Mouse (Mus musculus) induced T-regulatory cell, adult 2 months (primary cell): ENCODE results near the gene Wnt8b.
"Not testable (repeated sequence)": the region's sequence is repeated elsewhere in the genome, so short reads cannot be mapped to it uniquely, and the experiment has no call there.

Source experiments
- DNase-seq: peaks from one replicate; pipeline ENCODE4 v3.0.0-alpha.2; 2012; ENCODE audit warnings: low read depth

Wnt8b gene

DNA sequence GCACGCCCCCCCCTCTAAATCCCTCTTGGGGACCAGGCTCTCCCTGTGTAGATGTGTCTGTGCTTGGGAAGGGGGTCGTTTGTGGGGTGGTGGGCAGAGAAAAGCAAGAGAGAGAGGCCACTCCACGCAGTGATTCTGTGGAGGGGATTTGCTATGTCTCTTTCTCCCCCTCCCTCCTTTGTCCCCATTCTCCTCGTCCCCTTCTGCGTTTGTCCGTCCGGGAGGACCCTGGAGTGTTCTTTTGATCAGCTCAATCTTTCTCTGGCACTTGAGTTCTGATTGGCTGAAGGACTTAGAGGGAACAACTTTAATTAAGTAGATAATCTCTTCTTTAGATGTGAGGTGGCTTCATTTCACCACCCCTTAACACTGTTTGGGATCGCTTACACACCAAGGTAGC, at the start of gene Wnt8b:
TSS of gene Wnt8b (plus strand) at position 345 of the 400 bp plus-strand sequence.
- no peak for DNase-seq

DNA sequence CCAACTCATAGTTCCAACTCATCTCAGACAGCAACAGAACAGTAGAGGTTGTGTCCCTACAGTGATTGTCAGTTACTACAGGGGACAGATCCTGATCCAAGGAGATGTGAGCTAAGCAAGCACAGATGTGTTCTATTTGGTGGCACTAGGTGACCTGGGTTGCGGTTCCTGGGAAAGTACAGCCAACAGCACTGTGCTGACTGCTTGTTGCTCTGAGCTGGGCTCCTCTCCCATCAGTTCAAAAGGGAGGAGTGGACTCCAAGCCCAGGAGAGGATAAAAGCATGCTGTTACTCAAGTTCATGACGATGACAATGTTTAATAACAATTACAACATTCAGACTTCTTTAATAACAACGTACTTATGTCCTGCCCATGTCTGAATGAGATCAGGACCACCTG, 47.5 kb upstream of the Wnt8b start:
- no peak for DNase-seq

DNA sequence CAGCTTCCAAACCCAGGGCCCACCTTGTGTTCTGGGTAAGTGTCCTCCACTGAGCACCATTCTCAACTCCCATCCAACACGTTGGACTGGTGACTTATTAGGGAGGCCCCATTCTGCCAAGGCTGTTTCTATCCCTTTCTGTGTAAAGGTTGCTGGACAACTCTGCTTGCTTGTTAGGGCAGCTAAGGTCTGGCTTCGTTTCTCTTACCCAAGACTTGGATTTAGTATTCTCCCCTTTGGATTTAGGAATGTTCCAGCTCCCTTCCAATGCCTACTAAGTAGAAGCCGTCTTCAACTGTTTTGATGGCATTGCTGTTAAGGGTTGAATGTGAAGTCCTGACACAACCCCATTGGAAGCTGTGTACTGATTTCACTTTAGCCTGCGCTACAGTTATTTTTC, 45.3 kb upstream of the Wnt8b start:
- no peak for DNase-seq

GRCm38 (mm10) chr19:44454862-44455261, 38.4 kb upstream of the Wnt8b start:
- no peak for DNase-seq

DNA sequence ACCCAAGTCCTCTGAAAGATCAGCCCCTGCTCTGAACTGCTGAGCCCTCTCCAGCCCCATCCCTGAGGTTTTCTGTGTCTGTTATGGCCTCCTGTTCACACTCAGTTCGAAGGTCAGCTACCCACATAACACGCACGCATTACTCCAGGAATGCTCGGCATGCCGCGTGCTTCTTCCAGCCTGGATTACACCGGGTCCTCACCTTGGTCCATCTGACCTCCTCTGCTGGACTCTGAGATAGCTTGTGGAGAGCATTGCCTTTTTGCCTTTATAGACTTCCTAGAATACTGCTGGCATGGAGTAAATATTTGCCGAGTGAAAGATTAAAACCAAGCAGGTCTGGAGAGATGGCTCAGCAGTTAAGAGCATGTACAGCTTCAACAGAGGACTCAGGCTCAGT, 37.9 kb upstream of the Wnt8b start:
- DNase-seq, result no peak

- no peak for DNase-seq
These were observed 35.8 kb upstream of the Wnt8b start for GRCm38 (mm10) chr19:44457359-44458055.

- no peak for DNase-seq
These were observed 34.6 kb upstream of the Wnt8b start for GRCm38 (mm10) chr19:44458696-44459095.

DNA sequence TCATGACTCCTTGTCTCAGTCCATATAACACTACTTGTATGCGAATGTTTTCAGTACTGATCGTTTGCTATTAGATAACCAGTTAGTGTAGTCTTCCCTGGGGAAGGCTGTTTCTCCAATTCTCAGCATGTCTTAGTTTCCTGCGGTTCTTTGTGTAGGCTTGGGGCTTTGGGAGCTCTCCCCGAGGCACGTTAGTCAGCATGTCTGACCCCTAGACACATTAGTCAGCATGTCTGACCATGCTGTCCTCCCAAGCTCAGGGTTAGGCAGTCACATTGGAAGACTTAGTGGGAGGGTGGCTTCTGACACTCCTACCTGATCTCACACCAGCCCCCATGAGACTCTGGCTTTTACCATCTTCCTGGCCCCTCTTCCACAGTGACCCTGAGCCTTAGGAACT, 32.8 kb upstream of the Wnt8b start:
- no peak for DNase-seq

DNA sequence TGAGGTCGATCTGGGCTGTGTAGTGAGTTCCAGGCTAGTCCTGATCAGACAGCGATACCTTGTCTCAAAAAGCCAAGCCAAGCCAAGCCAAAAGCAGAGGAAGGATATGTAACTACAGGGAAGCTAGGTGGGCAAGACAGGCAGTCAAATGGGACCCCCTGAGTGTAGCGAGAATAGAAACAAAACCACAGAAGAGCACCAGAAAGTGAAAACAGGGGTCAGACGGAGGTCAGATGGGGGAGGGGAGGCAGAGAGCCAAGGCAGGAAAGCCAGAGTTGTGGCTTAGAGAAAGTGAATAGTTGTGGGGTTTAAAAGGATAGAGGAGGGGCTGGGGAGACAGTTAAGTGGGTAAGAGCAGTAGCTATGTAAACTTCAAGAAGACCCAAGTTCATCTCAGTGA, 31.8 kb upstream of the Wnt8b start:
- no peak for DNase-seq

- DNase-seq, result no peak
These were observed 31.1 kb upstream of the Wnt8b start for GRCm38 (mm10) chr19:44462141-44462540.

- DNase-seq, result not testable (repeated sequence)
These were observed 27.2 kb upstream of the Wnt8b start for GRCm38 (mm10) chr19:44465960-44466525.

DNA sequence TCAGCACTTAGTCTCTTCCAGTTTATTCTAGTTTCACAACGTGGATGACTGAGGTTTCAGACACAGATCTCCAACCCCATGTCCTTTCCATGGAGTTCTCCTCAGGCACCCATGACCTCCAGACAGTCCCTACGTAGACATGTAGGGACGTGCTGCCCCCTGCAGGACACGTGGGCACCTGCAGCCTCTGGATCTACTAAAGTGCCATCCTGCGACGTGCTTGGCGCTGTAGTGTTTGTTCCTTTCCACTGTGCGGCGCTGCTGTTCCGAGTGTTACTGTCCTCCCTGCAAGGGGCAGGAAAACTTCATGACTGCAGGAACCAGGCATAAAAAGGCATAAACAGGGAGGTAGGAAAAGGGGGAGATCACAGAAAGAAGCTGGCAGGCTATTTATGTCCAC, 19.1 kb upstream of the Wnt8b start:
- peak; percentile 72 for DNase-seq

GRCm38 (mm10) chr19:44475268-44475667, 18.0 kb upstream of the Wnt8b start:
- no peak for DNase-seq

DNA sequence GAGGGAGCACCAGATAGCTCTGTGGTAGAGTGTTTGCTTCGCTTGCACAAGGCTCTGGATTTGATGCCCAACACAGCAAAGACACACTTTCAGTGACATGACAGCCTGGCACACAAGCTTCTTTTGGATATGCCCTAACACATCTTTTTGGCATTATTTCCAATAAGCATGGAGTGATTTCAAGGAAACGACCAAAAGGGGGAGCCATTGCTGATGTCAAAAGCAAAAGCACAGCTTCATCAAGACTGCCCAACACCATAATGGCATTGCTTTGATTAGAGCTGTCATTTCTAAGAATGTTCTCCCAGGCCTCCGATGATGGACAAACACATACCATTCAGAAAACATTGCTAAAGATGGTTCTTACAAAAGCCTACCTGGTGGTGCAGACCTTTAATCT, 16.7 kb upstream of the Wnt8b start:
- DNase-seq, result peak; percentile 27

DNA sequence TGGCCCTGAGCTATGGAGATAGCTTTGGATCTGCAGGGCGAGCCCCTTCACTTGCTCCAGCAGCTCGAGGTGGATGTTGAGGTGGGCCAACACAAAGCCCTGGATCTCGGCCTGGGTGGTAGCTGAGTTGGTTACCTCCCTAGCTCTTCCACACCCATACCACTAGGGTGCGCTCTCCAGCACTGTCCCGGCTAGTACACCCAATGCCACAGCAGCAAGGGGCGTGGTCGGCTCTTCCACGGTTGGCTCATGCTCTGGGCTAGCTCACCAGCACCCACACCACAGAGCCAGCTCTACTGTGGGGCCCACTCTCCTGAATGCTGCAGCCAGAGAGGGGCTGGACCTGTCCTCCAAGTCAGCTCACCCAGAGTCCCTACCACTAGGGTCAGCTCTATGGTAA, 6.0 kb upstream of the Wnt8b start:
- DNase-seq, result peak; percentile 72

DNA sequence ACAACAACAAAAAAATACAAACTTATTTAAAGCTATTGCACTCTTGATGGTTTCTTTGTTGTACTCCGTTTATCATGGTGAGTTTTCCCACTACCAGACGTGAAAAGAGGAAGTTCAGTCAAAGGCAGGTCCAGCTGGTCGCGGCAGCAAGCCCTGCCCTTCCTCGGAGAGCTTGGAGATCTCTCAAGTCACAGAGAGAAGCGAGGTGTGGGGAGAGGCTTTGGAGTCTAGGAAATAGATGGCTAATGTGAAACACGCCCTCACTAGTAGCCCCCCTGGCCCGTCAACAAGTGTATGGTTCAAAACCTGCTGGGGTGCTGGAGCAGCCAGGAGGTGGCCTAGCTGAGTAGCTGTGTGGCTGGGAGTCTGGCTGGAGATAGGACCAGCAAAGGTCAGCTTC, 3.2 kb downstream of the Wnt8b start:
- no peak for DNase-seq

GRCm38 (mm10) chr19:44496941-44497340, 3.7 kb downstream of the Wnt8b start:
- DNase-seq, result no peak

GRCm38 (mm10) chr19:44498936-44499335, 5.7 kb downstream of the Wnt8b start:
- no peak for DNase-seq

DNA sequence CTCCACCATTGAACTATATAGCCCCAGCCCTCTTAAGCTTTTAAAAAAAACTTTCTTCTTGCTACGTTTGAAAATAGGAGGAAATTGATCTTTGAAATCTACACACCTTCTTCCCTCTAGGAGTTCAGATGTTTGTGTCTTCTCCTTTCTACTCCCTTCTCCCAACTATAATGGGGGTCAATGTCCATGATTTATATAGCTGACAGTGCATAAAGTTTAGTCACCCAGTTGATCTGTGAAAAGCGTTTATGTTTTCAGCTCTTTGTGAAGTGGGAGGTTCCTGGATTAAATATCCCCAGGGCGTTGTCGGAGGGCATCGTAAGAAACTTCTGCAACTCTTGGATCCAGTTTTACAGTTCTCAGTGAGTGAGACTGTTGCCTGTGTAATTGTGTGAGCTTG, 7.0 kb downstream of the Wnt8b start:
- DNase-seq, result no peak

DNA sequence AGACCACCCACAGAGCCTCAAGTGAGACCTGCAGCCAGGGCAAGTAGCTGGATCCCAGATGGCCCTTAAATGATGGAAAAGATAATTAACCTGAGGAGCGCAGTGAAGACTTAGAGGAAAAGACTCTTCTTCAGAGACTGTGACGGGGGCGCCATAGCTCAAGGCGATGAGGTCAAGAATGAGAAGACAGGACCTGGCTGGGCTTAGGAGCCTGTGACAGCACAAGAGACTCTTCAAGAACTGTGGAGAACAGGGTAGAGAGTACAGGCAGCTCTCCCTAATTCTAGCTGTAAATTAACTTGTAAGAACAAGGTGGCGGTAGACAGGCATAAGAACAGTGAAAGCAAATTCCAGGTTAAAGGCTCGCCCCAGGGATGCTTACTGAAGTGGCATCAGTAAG, 8.7 kb downstream of the Wnt8b start:
- no peak for DNase-seq

GRCm38 (mm10) chr19:44502741-44503140, 9.5 kb downstream of the Wnt8b start:
- DNase-seq, result no peak

DNA sequence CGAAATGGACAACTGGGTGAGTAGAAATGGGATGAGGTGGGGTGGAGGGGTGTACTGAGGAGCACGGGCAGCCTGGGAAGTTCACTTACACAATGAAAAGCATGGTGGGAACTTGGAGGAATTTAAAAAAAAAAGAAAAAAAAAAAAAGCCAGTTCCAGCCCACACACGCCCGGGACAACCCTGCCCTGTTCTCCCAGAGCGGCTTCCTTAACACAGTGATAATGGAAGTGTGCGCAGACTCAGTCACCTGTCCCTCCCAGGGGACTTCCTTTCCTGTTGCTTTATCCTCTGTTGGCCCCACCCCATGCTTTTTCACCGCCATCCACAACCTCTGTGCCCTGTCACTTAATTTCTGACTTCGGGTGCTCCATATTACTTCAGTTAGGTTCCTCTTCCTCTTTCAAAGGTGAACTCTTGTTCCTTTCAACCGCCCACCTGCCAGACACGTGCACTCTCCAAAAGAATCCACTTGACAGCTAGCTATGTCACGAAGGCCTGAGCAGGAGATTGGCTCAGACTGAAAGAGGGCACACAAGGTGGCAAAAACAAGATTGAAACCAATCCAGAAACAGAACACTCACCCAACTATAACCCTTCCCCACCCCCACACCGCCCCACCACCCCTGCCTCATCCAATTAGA, 17.4 kb downstream of the Wnt8b start:
- peak; percentile 3 for DNase-seq

DNA sequence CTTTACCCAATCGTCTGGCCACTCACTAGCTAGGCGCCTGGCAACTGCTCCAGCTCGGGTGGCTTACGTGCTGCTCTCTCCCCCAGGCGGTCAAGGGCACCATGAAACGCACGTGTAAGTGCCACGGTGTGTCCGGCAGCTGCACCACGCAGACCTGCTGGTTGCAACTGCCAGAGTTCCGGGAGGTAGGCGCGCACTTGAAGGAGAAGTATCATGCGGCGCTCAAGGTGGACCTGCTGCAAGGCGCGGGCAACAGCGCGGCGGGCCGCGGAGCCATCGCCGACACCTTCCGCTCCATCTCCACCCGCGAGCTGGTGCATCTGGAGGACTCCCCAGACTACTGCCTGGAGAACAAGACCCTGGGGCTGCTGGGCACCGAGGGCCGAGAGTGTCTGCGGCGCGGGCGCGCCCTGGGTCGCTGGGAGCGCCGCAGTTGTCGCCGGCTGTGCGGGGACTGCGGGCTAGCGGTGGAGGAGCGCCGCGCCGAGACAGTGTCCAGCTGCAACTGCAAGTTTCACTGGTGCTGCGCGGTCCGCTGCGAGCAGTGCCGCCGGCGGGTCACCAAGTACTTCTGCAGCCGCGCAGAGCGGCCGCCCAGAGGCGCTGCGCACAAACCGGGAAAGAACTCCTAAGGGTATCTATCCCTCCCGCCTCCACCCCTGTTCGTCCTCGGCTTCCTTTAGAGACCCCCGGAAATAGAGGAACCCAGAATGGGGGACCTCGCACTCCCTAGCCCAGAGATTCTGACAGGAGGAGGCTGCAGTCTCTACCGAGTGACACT, 18.4 kb downstream of the Wnt8b start:
- DNase-seq, result no peak
